Mouse (Mus musculus) CD4-positive, CD25-positive, alpha-beta regulatory T cell, adult 9 weeks (primary cell): ENCODE data around the gene Cldn34c3. TPM values are rescaled to one million over a fixed set of nuclear protein-coding genes. Genes with fewer than 3 reads are reported as not detected.

ENCODE experiments used
- polyA plus RNA-seq: library from polyadenylated mRNA; unstranded; fragments of 100-300 nt; shearing (Covaris generic); gene quantifications from one replicate; pipeline ENCODE4 v1.2.1, GENCODE M21; 2017

Gene Cldn34c3
- not detected for polyA plus RNA-seq

GRCm38 (mm10) chrX:123793365-123793764, at the start of gene Cldn34c3:
Cldn34c3 (plus strand) TSS chrX:123793665.

Other genes starting within 250 kb of the Cldn34c3 start
- gene Cldn34c2, start 212.0 kb upstream of the Cldn34c3 start, polyA plus RNA-seq: not detected
- not detected for gene Gm17467, start 88.9 kb upstream of the Cldn34c3 start, polyA plus RNA-seq